Mouse (Mus musculus) WW6 (cell line): Measurements from ENCODE around the gene Lpar6.
A peak's percentile ranks its signal among the peaks of the same experiment; 100 is the strongest.

Experiments
- DNase-seq: peaks from one replicate; pipeline ENCODE4 v3.0.0-alpha.2; 2013; ENCODE audit warnings: low read depth, low spot score

Gene Lpar6

DNA sequence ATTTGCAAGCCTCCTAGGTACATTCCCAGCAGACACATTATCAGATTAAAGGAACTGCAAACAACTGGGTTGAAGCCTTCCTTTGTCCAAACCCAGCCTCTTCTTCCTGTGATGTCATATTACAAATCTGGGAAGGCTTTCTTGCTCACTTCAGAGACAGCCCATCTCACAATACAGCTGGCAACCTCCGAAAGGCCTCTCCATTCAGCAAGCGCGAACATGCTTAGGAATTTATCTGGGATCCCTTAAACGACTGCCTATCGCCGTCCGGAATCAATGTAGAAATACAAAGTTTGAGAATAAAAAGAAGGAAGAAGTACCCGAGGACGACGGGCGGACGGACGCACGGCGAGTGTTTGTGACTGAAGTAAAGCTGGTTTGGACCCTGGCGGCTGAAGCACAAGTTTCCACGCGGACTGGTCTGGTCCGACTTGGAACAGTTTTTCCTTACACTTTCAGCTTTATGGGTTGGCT lies at the start of gene Lpar6:
Gene Lpar6, plus strand, starts transcription at position 48 of the 474 bp plus-strand sequence.
- DNase-seq: peak; percentile 33

DNA sequence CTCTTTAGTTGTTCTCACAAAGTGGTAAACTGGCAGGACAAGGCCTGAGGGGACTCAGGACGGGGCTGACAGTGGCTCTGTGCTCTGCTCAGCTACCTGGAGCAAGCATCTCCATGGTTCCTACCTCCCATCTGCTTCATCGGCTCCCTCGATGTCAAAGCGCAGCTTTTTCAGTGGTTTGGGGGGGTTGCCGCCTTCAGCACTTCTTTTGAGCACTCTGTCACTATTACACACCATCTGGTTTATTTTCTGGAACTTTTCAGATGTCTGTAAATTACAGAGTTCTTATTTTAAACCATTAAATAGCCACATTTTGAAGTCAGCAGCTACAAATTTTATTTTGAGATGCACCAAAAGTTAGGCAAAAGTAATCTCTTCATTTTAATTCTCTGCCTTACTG lies 38.6 kb upstream of the Lpar6 start:
- no peak for DNase-seq

DNA sequence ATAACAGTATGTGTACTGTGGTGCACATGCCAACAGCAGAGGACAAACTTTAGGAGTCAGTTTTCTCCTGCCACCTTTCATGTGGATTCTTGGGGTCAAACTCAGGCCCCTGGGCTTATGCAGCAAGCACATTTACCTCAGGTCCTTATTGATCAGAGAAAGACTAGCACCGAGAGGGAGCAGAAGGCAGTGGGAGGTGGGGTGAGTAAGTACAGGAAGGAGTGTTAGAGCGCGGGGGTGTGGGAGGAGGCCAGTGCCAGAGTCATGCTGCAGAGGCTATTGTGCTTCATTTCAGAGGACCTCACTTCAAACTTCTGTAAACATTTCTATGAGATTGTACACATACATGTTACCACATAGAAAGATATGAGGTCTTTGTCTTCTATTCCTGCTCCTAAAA lies 36.2 kb upstream of the Lpar6 start:
- no peak for DNase-seq

DNA sequence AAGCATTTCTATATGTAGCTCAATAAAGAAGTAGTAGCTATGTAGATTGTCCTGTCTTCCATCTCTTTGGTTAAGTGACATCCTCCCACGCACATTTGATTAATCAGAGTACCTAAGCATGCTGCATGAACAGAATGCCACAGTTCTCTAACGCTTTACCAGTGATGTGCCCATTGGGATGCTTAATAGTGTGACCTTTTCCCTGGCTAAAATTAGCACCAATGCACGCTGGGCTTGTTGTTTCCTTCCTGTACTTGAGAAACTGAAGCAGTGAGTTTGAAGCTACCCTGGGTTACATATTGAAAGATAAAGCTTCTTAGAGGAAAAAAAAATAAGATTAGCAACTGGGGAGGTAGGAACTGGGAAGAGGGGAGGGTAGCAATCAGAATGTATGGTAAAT lies 33.7 kb upstream of the Lpar6 start:
- no peak for DNase-seq

DNA sequence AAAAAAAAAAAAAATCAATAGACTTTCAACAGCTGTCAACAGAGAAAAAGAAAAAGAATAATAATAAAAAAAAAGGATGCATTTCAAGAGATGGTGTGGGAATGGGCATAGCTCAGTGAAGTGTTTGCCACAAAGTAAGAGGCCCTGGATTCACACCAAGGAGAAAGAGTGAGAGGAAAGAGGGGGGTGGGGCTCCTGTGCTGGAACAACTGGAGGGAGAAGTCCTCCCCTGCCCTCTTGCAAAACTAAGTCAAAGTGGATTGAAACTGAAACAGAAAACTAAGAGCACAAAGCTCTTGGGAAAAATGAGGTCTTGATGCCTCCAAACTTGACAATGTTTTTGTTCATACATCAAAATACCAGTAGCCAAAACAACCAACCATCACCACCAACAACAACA lies 28.4 kb upstream of the Lpar6 start:
- DNase-seq: no peak

DNA sequence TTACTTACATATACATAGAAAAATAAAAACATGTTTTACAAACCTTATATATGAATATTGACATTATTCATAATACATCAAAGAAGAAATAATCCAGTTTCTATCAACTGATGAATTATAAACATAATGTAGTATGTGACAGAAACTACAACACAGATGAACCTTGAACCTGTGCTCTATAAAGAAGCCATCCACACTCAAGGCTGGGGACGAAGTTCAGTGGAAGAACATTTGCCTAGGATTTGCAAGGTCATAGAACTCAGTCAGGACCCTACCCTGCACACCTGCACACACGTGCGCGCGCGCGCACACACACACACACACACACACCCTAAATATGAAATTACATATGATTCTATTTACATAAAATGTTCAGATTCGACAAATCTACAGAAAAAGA lies 27.5 kb upstream of the Lpar6 start:
- DNase-seq: no peak

DNA sequence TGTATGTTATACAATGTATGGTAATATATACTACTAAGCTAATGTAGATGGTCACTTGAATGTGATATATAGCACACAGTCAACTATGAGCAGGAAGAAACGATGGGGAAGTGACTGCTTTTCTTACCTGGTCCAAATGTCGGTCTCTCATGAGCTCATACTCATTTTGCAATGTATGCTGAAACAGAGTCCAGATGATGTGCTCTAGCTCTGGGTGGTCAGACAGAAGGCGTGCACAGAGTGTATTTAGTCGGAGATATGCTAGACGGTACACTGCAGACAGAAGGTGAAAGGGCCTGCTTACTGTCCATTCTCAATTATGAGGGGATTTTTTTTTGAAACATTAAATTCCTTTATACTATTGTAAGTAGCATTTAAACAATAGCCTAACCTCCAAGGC lies 26.2 kb upstream of the Lpar6 start:
- DNase-seq: no peak

DNA sequence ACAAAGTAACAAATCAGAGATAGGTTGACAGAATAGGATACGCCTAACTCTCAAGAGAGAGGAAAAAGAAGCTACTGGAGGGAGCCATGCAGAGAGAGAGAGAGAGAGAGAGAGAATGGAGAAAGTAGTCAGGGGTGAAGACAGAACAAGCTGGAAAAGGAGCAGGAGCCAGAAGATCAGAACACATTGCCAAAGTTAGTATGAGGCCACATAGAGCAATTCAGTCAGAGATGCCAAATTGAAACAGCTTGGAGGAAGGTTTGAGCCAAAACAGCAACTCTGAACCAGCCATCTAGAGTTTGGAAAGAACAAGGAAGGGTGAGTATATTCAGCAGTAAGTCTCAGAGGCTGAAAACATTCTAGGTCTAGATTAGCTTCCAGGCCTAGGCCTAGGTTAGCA lies 20.6 kb upstream of the Lpar6 start:
- DNase-seq: no peak

DNA sequence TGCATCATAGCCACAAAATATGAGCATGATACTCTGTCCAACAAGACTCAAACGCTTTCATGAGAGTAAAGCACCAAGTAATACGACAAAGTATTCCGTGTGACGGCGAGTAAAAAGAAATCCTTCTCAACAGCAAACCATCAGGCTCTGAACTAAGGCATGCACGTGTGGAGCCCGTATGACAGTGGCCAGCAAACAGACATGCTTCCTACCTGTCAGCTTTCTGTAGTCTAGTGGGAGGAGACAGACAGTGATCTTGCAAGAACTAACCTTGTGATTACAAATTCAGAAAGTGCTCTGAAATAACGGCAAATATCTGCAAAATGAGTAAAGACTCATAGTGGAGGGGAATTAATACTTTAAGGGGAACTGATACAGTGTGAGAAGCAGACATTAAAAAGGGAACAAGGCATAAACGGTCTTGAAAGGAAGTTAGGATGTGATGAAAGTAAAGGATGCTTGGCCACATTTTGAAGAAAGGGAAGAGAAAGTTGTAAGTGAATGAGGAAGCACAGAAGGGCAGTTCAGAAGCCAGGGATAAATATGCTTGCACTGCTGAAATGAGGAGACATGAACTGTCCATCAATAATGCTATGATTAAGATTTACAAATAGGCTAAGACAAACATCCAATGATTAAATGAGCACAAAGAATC lies 15.3 kb upstream of the Lpar6 start:
- DNase-seq: no peak

DNA sequence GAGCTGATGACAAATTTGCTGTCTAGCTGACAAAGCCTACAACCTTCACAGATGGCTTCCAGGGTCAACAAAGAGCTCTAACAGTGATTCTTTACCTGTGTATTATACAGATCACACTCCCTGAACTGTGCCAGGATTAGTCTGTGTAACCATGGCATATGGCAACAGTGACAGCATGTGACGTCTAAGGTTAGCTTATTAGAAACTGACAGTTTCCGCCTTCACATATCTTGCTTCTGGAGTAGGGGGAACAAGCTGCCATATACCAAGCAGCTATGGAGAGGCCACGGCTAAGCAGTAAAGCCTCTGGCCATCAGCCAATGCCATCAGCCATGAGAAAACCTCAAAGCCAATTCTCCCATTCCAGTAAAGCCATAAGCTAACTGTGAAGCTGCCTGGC lies 11.3 kb upstream of the Lpar6 start:
- no peak for DNase-seq

DNA sequence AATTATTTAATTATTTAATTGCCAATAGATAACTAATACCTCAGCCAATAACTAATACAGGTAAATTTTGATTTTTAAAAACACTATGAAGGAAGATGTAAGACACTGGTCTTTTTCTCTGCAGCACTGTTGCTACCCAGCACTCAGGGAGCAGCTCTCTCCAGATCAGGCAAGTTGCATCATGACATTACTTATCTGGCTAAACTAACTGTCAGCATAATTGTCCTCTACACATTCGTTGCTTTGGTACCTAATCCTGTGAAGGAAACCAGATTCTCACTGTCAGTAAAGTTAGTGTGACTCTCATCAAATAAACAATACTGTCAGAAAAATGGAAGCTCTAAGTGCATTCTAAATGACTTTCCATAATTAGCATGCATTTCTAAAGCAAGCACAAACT lies 10.8 kb upstream of the Lpar6 start:
- no peak for DNase-seq

DNA sequence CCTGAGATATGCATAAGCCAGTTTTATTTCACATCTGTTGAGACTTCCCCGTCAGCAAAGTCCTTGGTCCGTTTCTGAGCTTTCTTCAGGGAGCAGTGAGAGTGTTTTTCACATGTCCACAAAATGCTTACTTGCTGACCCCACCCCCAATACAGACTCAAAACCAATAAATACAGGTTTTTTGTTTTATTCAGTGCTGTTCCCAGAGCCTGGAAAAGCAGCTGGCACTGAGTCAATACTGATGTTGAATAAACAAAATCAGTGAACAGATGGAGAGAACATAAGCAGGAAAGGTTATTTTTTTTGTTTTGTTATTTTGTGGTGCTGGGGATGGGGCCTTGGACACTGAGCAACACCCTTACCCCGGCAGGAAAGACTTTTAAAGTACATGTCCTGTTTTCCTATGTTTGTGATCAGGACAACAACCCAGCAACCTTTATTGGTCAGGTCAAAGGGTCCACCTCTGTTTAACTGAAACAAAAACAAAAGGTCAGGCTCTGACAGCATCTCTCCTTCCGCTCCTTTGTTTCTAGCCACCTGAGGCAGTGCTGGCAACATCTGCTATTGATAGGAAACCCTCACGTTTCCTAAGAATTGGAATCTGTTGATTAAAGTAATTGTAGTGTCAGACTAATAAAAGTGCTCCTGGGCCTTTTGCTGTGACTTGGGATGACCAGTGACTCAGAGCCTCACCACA lies 6.3 kb upstream of the Lpar6 start:
- no peak for DNase-seq

DNA sequence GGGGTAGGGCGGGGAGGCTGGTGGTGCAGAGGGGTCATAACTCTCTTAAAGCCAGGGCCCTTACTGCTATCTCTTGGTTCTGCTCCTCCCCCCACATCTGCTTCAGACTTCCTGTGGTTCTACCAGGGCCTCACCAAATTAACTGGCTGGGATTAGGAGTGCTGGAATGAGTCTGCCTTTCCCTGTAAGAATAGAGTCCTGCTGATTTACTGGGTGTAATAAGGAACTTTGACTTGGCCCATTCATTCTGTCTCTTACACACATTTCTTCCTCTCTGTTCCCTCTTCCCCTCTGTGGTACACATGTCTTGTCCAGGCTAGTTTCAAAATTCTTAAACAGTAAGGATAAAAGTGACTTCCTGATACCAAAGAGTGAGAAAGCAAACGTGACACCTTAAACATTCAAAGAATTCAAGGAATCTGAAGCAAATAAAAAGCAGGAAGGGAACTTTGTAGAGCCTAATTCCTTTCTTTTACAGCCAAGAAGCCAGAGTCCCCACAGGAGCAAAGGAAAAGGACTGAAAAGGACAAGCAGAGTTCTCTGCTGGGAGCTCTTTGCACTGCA lies 3.1 kb upstream of the Lpar6 start:
- DNase-seq: no peak

DNA sequence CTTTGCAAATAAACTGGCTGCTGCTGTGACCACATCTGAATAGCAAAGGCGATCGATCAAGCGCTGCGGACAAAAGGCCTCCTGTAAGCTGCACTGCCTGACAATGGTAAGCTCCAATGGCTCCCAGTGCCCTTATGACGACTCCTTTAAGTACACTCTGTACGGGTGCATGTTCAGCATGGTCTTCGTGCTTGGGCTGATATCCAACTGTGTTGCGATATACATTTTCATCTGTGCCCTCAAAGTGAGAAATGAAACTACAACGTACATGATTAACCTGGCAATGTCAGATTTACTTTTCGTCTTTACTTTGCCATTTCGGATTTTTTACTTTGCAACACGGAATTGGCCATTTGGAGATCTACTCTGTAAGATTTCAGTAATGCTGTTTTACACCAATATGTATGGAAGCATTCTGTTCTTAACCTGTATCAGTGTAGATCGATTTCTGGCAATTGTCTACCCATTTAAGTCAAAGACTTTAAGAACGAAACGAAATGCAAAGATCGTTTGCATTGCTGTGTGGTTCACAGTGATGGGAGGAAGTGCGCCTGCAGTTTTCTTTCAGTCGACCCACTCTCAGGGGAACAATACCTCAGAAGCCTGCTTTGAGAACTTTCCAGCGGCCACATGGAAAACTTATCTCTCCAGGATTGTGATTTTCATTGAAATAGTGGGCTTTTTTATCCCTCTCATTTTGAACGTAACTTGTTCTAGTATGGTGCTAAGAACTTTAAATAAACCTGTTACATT lies 979 bp downstream of the Lpar6 start:
- DNase-seq: no peak

DNA sequence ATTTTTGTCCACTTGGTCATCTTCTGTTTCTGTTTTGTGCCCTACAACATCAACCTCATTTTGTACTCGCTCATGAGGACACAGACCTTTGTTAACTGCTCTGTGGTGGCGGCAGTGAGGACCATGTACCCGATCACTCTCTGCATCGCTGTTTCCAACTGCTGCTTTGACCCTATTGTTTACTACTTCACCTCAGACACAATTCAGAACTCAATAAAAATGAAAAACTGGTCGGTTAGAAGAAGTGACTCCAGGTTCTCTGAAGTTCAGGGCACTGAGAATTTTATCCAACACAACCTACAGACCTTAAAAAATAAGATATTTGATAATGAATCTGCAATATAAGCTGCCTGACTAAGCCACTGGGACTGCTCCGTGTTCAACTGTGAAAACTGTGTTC lies 1.6 kb downstream of the Lpar6 start:
- DNase-seq: no peak

DNA sequence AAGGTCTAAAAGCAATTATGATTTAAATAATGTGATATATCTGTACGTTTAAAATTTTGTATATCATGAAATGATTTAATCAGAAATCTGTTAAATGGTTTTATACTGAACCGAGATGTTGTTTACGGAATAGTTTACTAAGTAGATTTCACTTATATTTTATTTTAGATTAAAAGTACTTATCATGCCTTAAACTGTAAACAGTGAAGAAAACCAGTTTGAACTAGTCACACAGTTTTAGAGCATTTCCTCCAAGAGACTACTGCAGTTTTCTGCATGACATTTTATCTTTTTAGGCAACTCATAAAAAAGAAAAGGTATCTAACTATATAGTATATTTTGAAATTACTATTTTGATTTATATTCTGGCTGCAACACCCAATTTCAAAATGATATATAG lies 2.2 kb downstream of the Lpar6 start:
- no peak for DNase-seq

DNA sequence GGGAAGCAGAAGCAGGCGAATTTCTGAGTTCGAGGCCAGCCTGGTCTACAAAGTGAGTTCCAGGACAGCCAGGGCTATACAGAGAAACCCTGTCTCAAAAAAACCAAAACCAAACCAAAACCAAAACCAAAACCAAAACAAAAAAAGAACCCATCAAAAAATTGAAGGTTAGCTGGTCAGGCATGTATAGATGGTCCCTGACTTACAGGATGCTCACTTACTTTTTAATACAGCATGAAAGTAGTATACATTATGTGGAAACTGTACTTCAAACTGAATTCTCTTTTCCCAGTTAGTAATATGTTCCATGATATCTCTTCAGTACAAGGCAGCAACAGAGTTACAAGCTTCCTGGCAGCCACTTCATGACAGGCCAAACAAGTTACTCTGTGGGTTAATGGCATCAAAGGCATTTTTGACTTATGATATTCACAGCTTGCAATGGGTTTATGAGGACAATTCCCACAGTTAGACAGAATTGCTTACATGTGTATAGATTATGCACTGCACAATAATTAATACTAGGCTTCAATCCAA lies 6.4 kb downstream of the Lpar6 start:
- DNase-seq: no peak

DNA sequence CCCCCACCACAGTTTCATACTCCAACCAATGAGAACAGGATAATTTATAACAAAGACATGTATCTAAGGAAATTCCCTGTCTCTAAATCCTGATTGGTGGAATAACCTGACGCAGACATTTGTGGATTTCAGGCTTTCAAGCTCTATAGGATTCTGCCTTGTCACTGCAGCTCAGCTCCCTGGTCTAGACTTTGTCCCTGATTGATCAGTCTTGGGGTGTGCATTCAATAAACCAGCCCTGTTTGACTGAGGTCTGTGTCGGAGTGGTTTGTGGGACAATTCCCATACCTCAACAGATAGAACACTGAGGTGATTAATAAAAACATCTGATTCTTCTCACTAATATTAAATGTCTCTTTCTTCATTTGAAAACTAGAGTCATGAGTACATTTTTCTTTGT lies 12.4 kb downstream of the Lpar6 start:
- DNase-seq: no peak

DNA sequence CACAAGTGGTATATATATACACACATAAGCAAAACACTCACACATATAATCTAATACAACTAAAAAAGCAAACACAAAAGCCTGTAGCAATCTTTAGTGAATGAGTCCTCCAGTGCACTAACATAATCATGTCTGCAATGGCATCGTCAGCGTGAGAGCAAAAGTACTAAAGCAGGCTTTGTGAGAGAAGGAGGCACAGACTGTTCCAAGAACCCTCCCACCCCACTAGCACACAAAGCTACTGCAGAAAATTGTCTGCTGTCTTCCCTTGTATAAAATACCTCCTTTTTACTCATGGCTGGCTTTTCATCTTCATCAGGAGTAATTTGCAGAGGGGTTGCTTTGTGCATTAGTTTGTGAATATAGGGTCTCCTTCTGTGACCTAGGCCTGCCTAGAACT lies 14.6 kb downstream of the Lpar6 start:
- no peak for DNase-seq

DNA sequence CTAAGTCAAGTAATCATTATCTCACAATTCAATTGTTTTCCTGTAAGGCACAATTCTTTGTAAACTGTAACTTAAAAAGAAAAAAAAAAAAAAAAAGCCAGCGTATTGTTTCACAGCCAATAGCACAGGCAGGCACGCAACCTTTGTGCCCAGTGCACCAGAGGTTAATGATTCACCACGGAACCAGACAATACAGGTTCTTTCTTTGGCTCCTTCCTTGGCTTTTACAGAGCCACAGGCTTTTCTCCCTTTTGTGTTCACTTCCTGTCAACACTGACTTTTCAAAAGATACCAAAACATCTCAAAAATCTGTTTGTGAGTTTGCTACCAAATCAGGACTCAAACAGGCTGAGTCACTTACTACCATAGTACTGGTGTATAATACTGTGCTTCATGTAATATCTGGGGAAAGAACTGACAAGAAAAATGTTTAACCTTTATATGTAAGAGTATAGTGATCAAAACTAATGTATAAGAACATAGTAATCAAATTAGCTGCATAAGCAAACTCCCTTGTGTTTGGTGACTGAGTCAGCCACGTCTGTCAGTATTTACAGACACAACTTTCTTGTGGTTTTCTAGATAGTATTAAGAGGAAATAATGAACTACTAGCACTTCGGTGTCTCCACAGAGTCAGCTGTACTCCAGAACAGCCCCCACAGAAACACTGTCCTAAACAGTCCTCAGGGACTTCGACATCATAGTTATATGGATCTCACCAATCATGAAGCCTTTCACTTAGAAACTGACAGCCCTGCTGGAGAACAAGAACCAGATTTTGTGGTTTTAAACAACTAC lies 16.0 kb downstream of the Lpar6 start:
- DNase-seq: no peak

DNA sequence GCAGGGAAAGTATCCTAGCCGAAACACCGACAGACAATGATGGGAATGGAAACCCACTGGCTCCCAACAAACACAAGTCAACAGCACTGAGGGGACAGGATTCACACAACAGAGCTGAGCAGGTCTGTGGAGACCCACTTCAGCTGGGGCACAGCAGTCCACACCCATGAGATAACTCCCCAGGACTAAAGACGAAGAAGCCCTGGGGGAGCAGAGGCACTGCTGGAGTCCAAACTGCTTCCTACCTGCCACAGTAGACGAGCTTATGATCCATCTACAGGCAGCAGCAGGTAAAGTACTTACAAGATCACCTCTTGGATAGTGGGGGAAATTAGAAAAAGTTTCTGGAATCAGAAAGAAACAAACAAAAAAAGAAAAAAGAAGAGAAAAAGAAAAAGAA lies 16.7 kb downstream of the Lpar6 start:
- DNase-seq: no peak
